ENCODE assay signal across 11 mouse cellular contexts in the genomic region with DNA sequence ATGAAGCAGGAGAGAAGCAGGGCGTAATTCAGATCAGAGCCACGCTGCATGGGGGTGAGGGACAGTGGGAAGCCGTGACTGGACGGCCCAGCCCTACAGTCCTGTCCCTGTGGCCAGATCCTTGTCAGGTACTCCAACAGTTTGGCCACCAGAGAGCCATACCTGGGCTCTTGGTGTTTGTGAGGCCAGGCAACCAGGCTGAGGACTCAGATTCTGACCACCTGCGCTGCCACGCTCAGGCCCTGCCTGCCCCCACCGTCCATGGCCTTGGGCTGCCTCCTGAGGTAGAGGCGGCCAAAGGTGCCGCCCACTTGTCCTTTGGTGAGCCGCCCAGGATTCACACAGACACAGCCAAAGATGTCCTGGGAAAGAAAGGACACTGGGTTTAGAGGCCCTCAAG. TPM values are rescaled to one million over a fixed set of nuclear protein-coding genes. Genes with fewer than 3 reads are reported as not detected.
DNase-seq lines count a peak whose midpoint lies in the region; ATAC-seq and TF ChIP-seq lines count a peak whose summit lies in the region.
"Had no signal": no experiment of that assay in that cellular context is flagged by ENCODE, and none has a peak within 500 bp of the region (broad histone marks: within the 10 kb centered on the region; RNA-seq: fewer than 3 reads in every experiment).

No protein-coding gene starts in this region.

- H3K4me3 ChIP-seq in cerebellum, adult 2 months (replicated peaks; ENCODE audit: insufficient read depth, low read depth, low read length): no peak overlapping the region
- H3K4me3 ChIP-seq in hindbrain, postnatal 0 days (ENCODE audit: low read length): no peak overlapping the region
- no peak overlapping the region for H3K4me3 ChIP-seq in hindbrain, embryonic 10.5 days
- no peak overlapping the region for H3K4me3 ChIP-seq in midbrain, postnatal 0 days (ENCODE audit: low read depth, low read length)

- H3K27ac ChIP-seq in cerebellum, adult 2 months (ENCODE audit: insufficient read depth, low read length): peak overlapping the region; percentile 92
- peak overlapping the region; percentile 37; the same call in 1 of the 2 replicates for H3K27ac ChIP-seq in hindbrain, postnatal 0 days
- H3K27ac ChIP-seq in hindbrain, embryonic 10.5 days: no peak overlapping the region
- no peak overlapping the region for H3K27ac ChIP-seq in midbrain, postnatal 0 days (ENCODE audit: low read depth, low read length)

- H3K4me2 ChIP-seq in hindbrain, postnatal 0 days (ENCODE audit: low read depth, low read length): no peak overlapping the region
- H3K4me2 ChIP-seq in midbrain, postnatal 0 days (ENCODE audit: low read depth, low read length, poor library complexity, severe bottlenecking): no peak overlapping the region

- WGBS in cerebellum, adult 2 months: 19% methylated on average over 10 of the region's 10 CpGs
- 73% methylated on average over 10 of the region's 10 CpGs for WGBS in hindbrain, postnatal 0 days
- 92% methylated on average over 10 of the region's 10 CpGs for WGBS in hindbrain, embryonic 10.5 days
- 88% methylated on average over 10 of the region's 10 CpGs for WGBS in midbrain, postnatal 0 days

- no peak overlapping the region for H3K9ac ChIP-seq in hindbrain, postnatal 0 days (replicated peaks; ENCODE audit: low read length)
- no peak overlapping the region for H3K9ac ChIP-seq in midbrain, postnatal 0 days (replicated peaks; ENCODE audit: low read length, poor library complexity, severe bottlenecking)

- no peak for TF ChIP-seq POLR2A in cerebellum, adult 2 months (IDR thresholded peaks at IDR 0.05; ENCODE audit: borderline replicate concordance, insufficient read depth, low read length)

- H3K9me3 ChIP-seq in hindbrain, postnatal 0 days (ENCODE audit: low read length): no peaks in the 10 kb centered on the region
- H3K9me3 ChIP-seq in hindbrain, embryonic 10.5 days: no peaks in the 10 kb centered on the region
- no peaks in the 10 kb centered on the region for H3K9me3 ChIP-seq in midbrain, postnatal 0 days (ENCODE audit: low read length)

- no peak for TF ChIP-seq CTCF in cerebellum, adult 2 months (IDR thresholded peaks at IDR 0.05; ENCODE audit: borderline replicate concordance, insufficient read depth, low read depth, low read length)
- TF ChIP-seq CTCF in hindbrain, postnatal 0 days (IDR thresholded peaks at IDR 0.05; ENCODE audit: low read depth): no peak
- no peak for TF ChIP-seq CTCF in midbrain, postnatal 0 days (IDR thresholded peaks at IDR 0.05)

- H3K27me3 ChIP-seq in cerebellum, adult 2 months (ENCODE audit: control insufficient read depth, insufficient read depth, low read length): no peaks in the 10 kb centered on the region
- H3K27me3 ChIP-seq in hindbrain, postnatal 0 days (ENCODE audit: insufficient read depth, low read length): no peaks in the 10 kb centered on the region
- no peaks in the 10 kb centered on the region for H3K27me3 ChIP-seq in hindbrain, embryonic 10.5 days (ENCODE audit: insufficient read depth, poor library complexity, severe bottlenecking)
- H3K27me3 ChIP-seq in midbrain, postnatal 0 days (ENCODE audit: insufficient read depth, low read length): no peaks in the 10 kb centered on the region

- H3K4me1 ChIP-seq in cerebellum, adult 2 months (ENCODE audit: control insufficient read depth, insufficient read depth, low read length): peaks cover 28% of the 10 kb centered on the region
- H3K4me1 ChIP-seq in hindbrain, postnatal 0 days (ENCODE audit: insufficient read depth, low read length): peaks cover 9% of the 10 kb centered on the region
- H3K4me1 ChIP-seq in hindbrain, embryonic 10.5 days (replicated peaks): peaks cover 21% of the 10 kb centered on the region
- H3K4me1 ChIP-seq in midbrain, postnatal 0 days (ENCODE audit: insufficient read depth, low read length): peaks cover 5% of the 10 kb centered on the region; the same call in 1 of the 2 replicates

- no peaks in the 10 kb centered on the region for H3K36me3 ChIP-seq in hindbrain, postnatal 0 days (ENCODE audit: insufficient read depth, low read length)
- H3K36me3 ChIP-seq in hindbrain, embryonic 10.5 days: peaks cover 64% of the 10 kb centered on the region
- H3K36me3 ChIP-seq in midbrain, postnatal 0 days (ENCODE audit: insufficient read depth, low read length): no peaks in the 10 kb centered on the region

- DNase-seq in cerebellum, adult 2 months: peak; percentile 38 to 54
- no peak for DNase-seq in hindbrain, postnatal 0 days (ENCODE audit: low spot score)
- DNase-seq in hindbrain, embryonic 10.5 days (ENCODE audit: low spot score): no peak
- DNase-seq in MN1 (ENCODE audit: low spot score): peak; percentile 17
- DNase-seq in gastrocnemius, postnatal 25 days: peak; percentile 67
- no peak for DNase-seq in embryo, embryonic 10.5 days (ENCODE audit: low spot score)
- no peak for DNase-seq in midbrain, postnatal 0 days (ENCODE audit: low spot score)
- DNase-seq: B cell, adult 2 months; spleen, adult 18-20 months had no signal

- no peak for ATAC-seq in cerebellum, adult (ENCODE audit: insufficient number of reproducible peaks, low FRiP score, low TSS enrichment)
- no peak for ATAC-seq in hindbrain, postnatal 0 days
- ATAC-seq in midbrain, postnatal 0 days (ENCODE audit: low FRiP score): no peak

RNA-seq across cellular contexts. Expression of gene Cdc42ep2, which starts 16.0 kb away (rescaled TPM):
- polyA plus RNA-seq in cerebellum, adult 2 months (2012; rRNA removed): 23.8 and 25.2 TPM in 2 replicates
- total RNA-seq in hindbrain, postnatal 0 days (2014; rRNA removed): 22.0 and 28.0 TPM in 2 replicates
- 17.4 and 18.0 TPM in 2 replicates for polyA plus RNA-seq in hindbrain, postnatal 0 days (2015; fragmentation: Nextera tagmentation; extraction: Ambion mirVana)
- 2.0 and 2.9 TPM in 2 replicates for polyA plus RNA-seq in hindbrain, embryonic 10.5 days (2016; fragmentation: Nextera tagmentation; extraction: Ambion mirVana)
- total RNA-seq in gastrocnemius, postnatal 25 days (2021): 10 to 100 TPM; 12.0 to 13.0 TPM
- total RNA-seq in midbrain, postnatal 0 days (2014; rRNA removed): 20.6 and 28.4 TPM in 2 replicates
- 19.2 and 20.9 TPM in 2 replicates for polyA plus RNA-seq in midbrain, postnatal 0 days (2015; fragmentation: Nextera tagmentation; extraction: Ambion mirVana)

RNA-seq across cellular contexts. Expression of gene Pola2, which starts 23.3 kb away (rescaled TPM):
- polyA plus RNA-seq in cerebellum, adult 2 months (2012; rRNA removed): 16.8 and 19.7 TPM in 2 replicates
- total RNA-seq in hindbrain, postnatal 0 days (2014; rRNA removed): 23.4 and 28.9 TPM in 2 replicates
- 19.5 and 21.5 TPM in 2 replicates for polyA plus RNA-seq in hindbrain, postnatal 0 days (2015; fragmentation: Nextera tagmentation; extraction: Ambion mirVana)
- polyA plus RNA-seq in hindbrain, embryonic 10.5 days (2016; fragmentation: Nextera tagmentation; extraction: Ambion mirVana): 83.7 and 110 TPM in 2 replicates
- total RNA-seq in gastrocnemius, postnatal 25 days (2021): 10 to 100 TPM in 1 of 2 experiments, 1 to 10 TPM in 1; 9.2 to 10.8 TPM
- total RNA-seq in midbrain, postnatal 0 days (2014; rRNA removed): 17.8 and 21.6 TPM in 2 replicates
- 16.7 and 16.9 TPM in 2 replicates for polyA plus RNA-seq in midbrain, postnatal 0 days (2015; fragmentation: Nextera tagmentation; extraction: Ambion mirVana)

RNA-seq across cellular contexts. Expression of gene Dpf2, which starts 27.8 kb away (rescaled TPM):
- polyA plus RNA-seq in cerebellum, adult 2 months (2012; rRNA removed): 136 and 141 TPM in 2 replicates
- 61.7 and 77.4 TPM in 2 replicates for total RNA-seq in hindbrain, postnatal 0 days (2014; rRNA removed)
- polyA plus RNA-seq in hindbrain, postnatal 0 days (2015; fragmentation: Nextera tagmentation; extraction: Ambion mirVana): 69.5 and 70.2 TPM in 2 replicates
- 225 TPM in 2 replicates for polyA plus RNA-seq in hindbrain, embryonic 10.5 days (2016; fragmentation: Nextera tagmentation; extraction: Ambion mirVana)
- 10 to 100 TPM; 80.6 to 83.5 TPM for total RNA-seq in gastrocnemius, postnatal 25 days (2021)
- 52.9 and 84.7 TPM in 2 replicates for total RNA-seq in midbrain, postnatal 0 days (2014; rRNA removed)
- polyA plus RNA-seq in midbrain, postnatal 0 days (2015; fragmentation: Nextera tagmentation; extraction: Ambion mirVana): 57.7 and 61.0 TPM in 2 replicates

RNA-seq across cellular contexts. Expression of gene Slc22a20, which starts 45.3 kb away (rescaled TPM):
- polyA plus RNA-seq in cerebellum, adult 2 months (2012; rRNA removed): not detected in 2 replicates
- not detected in 2 replicates for total RNA-seq in hindbrain, postnatal 0 days (2014; rRNA removed)
- polyA plus RNA-seq in hindbrain, postnatal 0 days (2015; fragmentation: Nextera tagmentation; extraction: Ambion mirVana): not detected in 2 replicates
- not detected in 2 replicates for polyA plus RNA-seq in hindbrain, embryonic 10.5 days (2016; fragmentation: Nextera tagmentation; extraction: Ambion mirVana)
- total RNA-seq in gastrocnemius, postnatal 25 days (2021): not detected
- total RNA-seq in midbrain, postnatal 0 days (2014; rRNA removed): not detected in 2 replicates
- not detected in 2 replicates for polyA plus RNA-seq in midbrain, postnatal 0 days (2015; fragmentation: Nextera tagmentation; extraction: Ambion mirVana)
- polyA plus RNA-seq: embryonic facial prominence, embryonic 11.5 days had no signal

RNA-seq across cellular contexts. Expression of gene Tigd3, which starts 46.7 kb away (rescaled TPM):
- polyA plus RNA-seq in cerebellum, adult 2 months (2012; rRNA removed): 5.1 and 5.6 TPM in 2 replicates
- total RNA-seq in hindbrain, postnatal 0 days (2014; rRNA removed): 7.5 and 10.1 TPM in 2 replicates
- 7.1 and 7.5 TPM in 2 replicates for polyA plus RNA-seq in hindbrain, postnatal 0 days (2015; fragmentation: Nextera tagmentation; extraction: Ambion mirVana)
- polyA plus RNA-seq in hindbrain, embryonic 10.5 days (2016; fragmentation: Nextera tagmentation; extraction: Ambion mirVana): 9.9 and 11.3 TPM in 2 replicates
- total RNA-seq in gastrocnemius, postnatal 25 days (2021): under 1 TPM; 0.15 to 0.35 TPM
- total RNA-seq in midbrain, postnatal 0 days (2014; rRNA removed): 9.0 and 11.4 TPM in 2 replicates
- 10.6 and 10.9 TPM in 2 replicates for polyA plus RNA-seq in midbrain, postnatal 0 days (2015; fragmentation: Nextera tagmentation; extraction: Ambion mirVana)

Comparison
In these comparisons a context has a peak if more than half of its experiments do, and no peak if none do; other contexts are left out.
1. H3K27ac ChIP-seq: peak in cerebellum, adult 2 months (single experiment) and hindbrain, postnatal 0 days (single experiment); none in hindbrain, embryonic 10.5 days (single experiment) and midbrain, postnatal 0 days (single experiment).
2. DNase-seq: peak in cerebellum, adult 2 months (2 of 2), MN1 (single experiment) and gastrocnemius, postnatal 25 days (single experiment); none in hindbrain, postnatal 0 days (single experiment), hindbrain, embryonic 10.5 days (single experiment), embryo, embryonic 10.5 days (single experiment) and midbrain, postnatal 0 days (single experiment).